Mouse (Mus musculus) hindbrain, embryonic 16.5 days (tissue): ENCODE measurements around the gene Cdh23. TPM values are rescaled to one million over a fixed set of nuclear protein-coding genes. Genes with fewer than 3 reads are reported as not detected.

Experiments
- ATAC-seq: fragments of 200-750 bp; cut with Nextera tagmentation; 2 replicates; pipeline ENCODE4 v1.8.0; 2017; ENCODE audit warnings: moderate TSS enrichment, moderate library complexity
- H3K27ac ChIP-seq: fragments of 300-500 bp; sonication (generic); 2 replicates; pipeline ENCODE4 v1.5.1; 2014; ENCODE audit warnings: low read depth, mild to moderate bottlenecking, control low read depth, low read length, moderate library complexity
- H3K27me3 ChIP-seq: fragments of 300-500 bp; sonication (generic); replicated peaks from 2 replicates; pipeline ENCODE4 v1.6.1; 2014; ENCODE audit warnings: low read length; ENCODE audit not compliant: control insufficient read depth, insufficient read depth
- H3K36me3 ChIP-seq: fragments of 300-500 bp; sonication (generic); 2 replicates; pipeline ENCODE4 v1.6.1; 2014; ENCODE audit warnings: mild to moderate bottlenecking, low read length, moderate library complexity, mixed read lengths; ENCODE audit not compliant: control insufficient read depth, insufficient read depth
- H3K4me1 ChIP-seq: fragments of 300-500 bp; sonication (generic); 2 replicates; pipeline ENCODE4 v1.6.1; 2014; ENCODE audit warnings: low read depth, low read length; ENCODE audit not compliant: control insufficient read depth, insufficient read depth
- H3K4me2 ChIP-seq: fragments of 300-500 bp; sonication (generic); 2 replicates; pipeline ENCODE4 v1.6.1; 2014; ENCODE audit warnings: mild to moderate bottlenecking, low read length, control low read depth, moderate library complexity
- H3K4me3 ChIP-seq: fragments of 300-500 bp; sonication (generic); 2 replicates; pipeline ENCODE4 v1.5.1; 2014; ENCODE audit warnings: mild to moderate bottlenecking, low read length, control low read depth, moderate library complexity
- H3K9ac ChIP-seq: fragments of 300-500 bp; sonication (generic); 2 replicates; pipeline ENCODE4 v1.6.1; 2014; ENCODE audit warnings: low read depth, mild to moderate bottlenecking, control low read depth, low read length, moderate library complexity
- H3K9me3 ChIP-seq: fragments of 300-500 bp; sonication (generic); 2 replicates; pipeline ENCODE4 v1.6.1; 2014; ENCODE audit warnings: mild to moderate bottlenecking, low read length, moderate library complexity; ENCODE audit not compliant: control insufficient read depth
- WGBS: fragments of 180-500 bp; shearing (Covaris S2); extraction: QIAGEN DNeasy Blood & Tissue Kit; methylation state at CpG from one replicate; pipeline ENCODE4 v1.1.7; 2014; 5-methylcytosine and 5-hydroxymethylcytosine counted together
- polyA plus RNA-seq: library from polyadenylated mRNA; unstranded; fragments of >200 nt; fragmentation: Nextera tagmentation; extraction: Ambion mirVana; gene quantifications from 2 replicates; pipeline ENCODE4 v1.2.1, GENCODE M21; 2015

The Cdh23 gene
- polyA plus RNA-seq, 1 experiment from 2014 or later, result 6.1 TPM

DNA sequence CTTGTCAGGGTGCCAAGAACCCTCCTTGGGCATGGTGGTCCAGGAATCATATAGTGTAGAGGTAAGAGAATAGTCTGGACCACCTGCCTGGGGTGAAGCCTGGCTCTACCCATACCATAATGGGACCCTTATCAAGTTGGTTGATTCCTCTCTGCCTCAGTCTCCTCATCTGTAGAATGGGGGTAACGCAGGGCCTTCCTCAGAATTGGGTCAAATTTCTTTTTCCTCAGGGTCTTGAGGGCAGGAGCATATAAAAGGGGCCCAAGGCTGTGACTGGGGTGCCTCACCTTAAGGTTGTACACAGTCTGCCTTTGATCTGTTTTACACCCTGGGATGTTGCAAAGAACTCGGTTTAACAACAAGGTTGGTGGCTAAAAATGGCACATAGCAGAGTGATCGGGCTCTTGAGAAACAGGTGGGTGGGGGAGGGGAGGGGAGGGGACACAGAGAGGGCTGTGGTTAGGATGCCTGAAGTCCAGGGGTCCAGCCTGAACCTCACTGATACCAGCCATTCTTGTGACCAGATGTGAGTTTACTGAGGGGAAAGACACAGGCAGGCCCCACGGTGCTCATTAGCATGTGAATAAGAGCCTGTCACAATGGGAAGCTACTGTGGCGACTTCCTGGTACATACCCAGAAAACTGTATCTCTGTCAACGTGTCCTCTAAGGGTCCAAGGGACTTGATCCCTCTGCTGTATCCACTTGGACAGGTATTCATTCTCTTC, 305.9 kb downstream of the Cdh23 start:
- Histone ChIP-seq H3K4me1 (no peaks in the 10 kb centered on the region; the same call in 1 of the 2 replicates), H3K9me3 (no peaks in the 10 kb centered on the region), H3K27me3 (no peaks in the 10 kb centered on the region), H3K27ac (no peak overlapping the region), H3K4me2 (no peak overlapping the region), H3K4me3 (no peak overlapping the region), H3K36me3 (no peaks in the 10 kb centered on the region), H3K9ac (no peak overlapping the region)
- 29% methylated on average over 6 of the region's 6 CpGs for WGBS
- no peak for ATAC-seq

DNA sequence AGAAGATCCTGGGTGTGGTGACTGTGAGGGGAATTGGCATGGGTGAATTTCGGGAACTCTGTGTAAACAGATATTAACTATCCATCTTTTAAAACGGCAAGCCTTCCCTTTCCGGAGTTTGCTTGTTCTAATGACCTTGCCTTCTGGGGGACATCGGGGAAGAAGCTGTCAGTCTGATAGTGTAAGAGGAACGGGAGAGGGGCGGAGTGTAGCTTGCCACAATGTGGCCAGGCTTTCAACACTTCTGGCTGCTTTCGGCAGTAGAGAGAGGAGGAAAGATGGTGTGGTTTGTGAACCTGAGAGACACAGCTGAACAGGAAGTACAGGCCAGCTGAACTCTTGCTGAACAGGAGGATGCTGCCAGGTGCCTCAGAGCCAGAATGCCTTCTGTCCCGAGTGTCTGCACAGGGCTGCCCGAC, 306.8 kb downstream of the Cdh23 start:
- no peak overlapping the region for H3K9ac ChIP-seq
- no peaks in the 10 kb centered on the region for H3K36me3 ChIP-seq
- no peak overlapping the region for H3K27ac ChIP-seq
- ATAC-seq, result no peak
- H3K4me1 ChIP-seq, result no peaks in the 10 kb centered on the region; the same call in 1 of the 2 replicates
- H3K4me2 ChIP-seq, result no peak overlapping the region
- no peaks in the 10 kb centered on the region for H3K9me3 ChIP-seq
- no peak overlapping the region for H3K4me3 ChIP-seq
- H3K27me3 ChIP-seq, result no peaks in the 10 kb centered on the region
- 56% methylated on average over 9 of the region's 9 CpGs for WGBS

DNA sequence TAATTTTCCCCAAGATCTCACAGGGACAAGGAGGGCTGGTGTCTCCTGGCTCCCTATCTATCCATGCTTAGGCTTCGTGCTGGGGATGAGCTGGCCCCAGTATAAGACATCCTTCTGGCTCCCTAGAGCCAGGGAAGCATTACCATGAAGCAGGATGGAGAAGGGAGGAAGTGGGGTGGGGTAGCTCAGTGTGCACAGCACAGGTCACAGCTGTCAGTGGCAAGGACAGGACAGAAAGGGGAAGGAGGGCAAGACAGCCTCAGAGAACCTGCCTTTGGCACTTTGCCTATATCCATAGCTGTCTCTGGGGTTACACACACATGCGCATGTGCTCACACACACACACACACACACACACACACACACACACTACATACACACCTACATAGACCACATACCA, 308.0 kb downstream of the Cdh23 start:
- Histone ChIP-seq H3K27me3 (no peaks in the 10 kb centered on the region), H3K27ac (no peak overlapping the region), H3K9me3 (no peaks in the 10 kb centered on the region), H3K4me3 (no peak overlapping the region), H3K4me1 (no peaks in the 10 kb centered on the region), H3K4me2 (no peak overlapping the region), H3K36me3 (no peaks in the 10 kb centered on the region), H3K9ac (no peak overlapping the region)
- WGBS, result 88% methylated on average over 2 of the region's 2 CpGs
- no peak for ATAC-seq

GRCm38 (mm10) chr10:60381142-60381925, 315.0 kb downstream of the Cdh23 start:
- Histone ChIP-seq H3K9ac (no peak overlapping the region), H3K9me3 (no peaks in the 10 kb centered on the region), H3K4me3 (no peak overlapping the region), H3K4me2 (no peak overlapping the region), H3K36me3 (no peaks in the 10 kb centered on the region), H3K27me3 (no peaks in the 10 kb centered on the region), H3K4me1 (no peaks in the 10 kb centered on the region), H3K27ac (no peak overlapping the region)
- no peak for ATAC-seq
- 75% methylated on average over 10 of the region's 10 CpGs for WGBS

DNA sequence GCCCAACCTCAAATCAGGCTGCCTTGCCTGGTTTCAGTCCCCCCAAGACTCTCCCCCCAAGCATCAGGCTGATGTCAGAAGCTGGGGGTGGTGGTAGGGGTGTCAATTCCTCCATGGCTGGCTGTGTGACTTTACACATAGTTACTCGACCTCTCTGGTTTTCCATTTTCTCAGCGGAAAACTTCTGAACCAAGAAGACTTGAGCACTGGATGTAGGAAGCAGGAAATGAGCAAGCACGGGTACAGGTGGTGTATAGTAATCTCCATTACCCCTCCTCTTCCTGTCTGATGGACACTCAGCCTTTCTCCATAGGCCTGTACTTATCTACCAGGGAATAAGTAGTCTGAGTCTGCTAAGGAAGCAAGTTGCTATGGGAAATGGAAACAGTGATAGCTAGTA, 316.1 kb downstream of the Cdh23 start:
- no peaks in the 10 kb centered on the region for H3K9me3 ChIP-seq
- no peaks in the 10 kb centered on the region for H3K27me3 ChIP-seq
- no peak overlapping the region for H3K27ac ChIP-seq
- H3K9ac ChIP-seq, result no peak overlapping the region
- no peak overlapping the region for H3K4me3 ChIP-seq
- H3K4me2 ChIP-seq, result no peak overlapping the region
- H3K36me3 ChIP-seq, result no peaks in the 10 kb centered on the region
- H3K4me1 ChIP-seq, result no peaks in the 10 kb centered on the region
- WGBS, result 72% methylated on average over 3 of the region's 3 CpGs
- ATAC-seq, result no peak

GRCm38 (mm10) chr10:60379419-60379957, 316.8 kb downstream of the Cdh23 start:
- H3K9ac ChIP-seq, result no peak overlapping the region
- no peaks in the 10 kb centered on the region for H3K9me3 ChIP-seq
- H3K36me3 ChIP-seq, result no peaks in the 10 kb centered on the region
- H3K4me2 ChIP-seq, result no peak overlapping the region
- no peaks in the 10 kb centered on the region for H3K4me1 ChIP-seq
- no peak overlapping the region for H3K27ac ChIP-seq
- 80% methylated on average over 9 of the region's 9 CpGs for WGBS
- no peak for ATAC-seq
- H3K27me3 ChIP-seq, result no peaks in the 10 kb centered on the region
- H3K4me3 ChIP-seq, result no peak overlapping the region

DNA sequence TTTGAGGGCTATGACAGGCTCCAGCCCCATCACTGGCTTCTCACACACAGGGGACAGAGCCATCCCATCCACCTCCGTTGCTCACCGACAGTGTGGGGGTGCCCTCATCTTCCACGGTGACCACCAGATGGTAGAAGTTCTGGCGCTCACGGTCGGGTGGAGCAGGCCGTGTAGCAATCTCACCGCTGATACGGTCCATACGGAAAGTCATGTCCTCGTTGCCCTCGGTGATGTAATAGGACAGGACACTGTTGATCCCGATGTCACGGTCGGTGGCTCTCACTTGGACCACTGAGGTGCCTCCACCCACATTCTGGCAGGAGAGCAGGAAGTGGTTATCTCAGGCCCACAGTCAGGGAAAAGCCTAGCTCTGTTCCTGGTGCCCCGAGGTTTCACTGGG, 319.6 kb downstream of the Cdh23 start:
- Histone ChIP-seq H3K9ac (no peak overlapping the region), H3K4me1 (no peaks in the 10 kb centered on the region), H3K27ac (no peak overlapping the region), H3K4me3 (no peak overlapping the region), H3K27me3 (no peaks in the 10 kb centered on the region), H3K36me3 (no peaks in the 10 kb centered on the region), H3K9me3 (no peaks in the 10 kb centered on the region), H3K4me2 (no peak overlapping the region)
- WGBS, result 91% methylated on average over 16 of the region's 16 CpGs
- no peak for ATAC-seq

GRCm38 (mm10) chr10:60373937-60374578, 322.2 kb downstream of the Cdh23 start:
- WGBS, result 51% methylated on average over 8 of the region's 8 CpGs
- no peaks in the 10 kb centered on the region for H3K9me3 ChIP-seq
- H3K36me3 ChIP-seq, result no peaks in the 10 kb centered on the region
- 0 out of 2 replicates have a peak, but pooled peaks have one; percentile 22 for ATAC-seq
- no peak overlapping the region for H3K27ac ChIP-seq
- no peak overlapping the region for H3K4me3 ChIP-seq
- no peaks in the 10 kb centered on the region; the same call in 1 of the 2 replicates for H3K4me1 ChIP-seq
- no peak overlapping the region for H3K9ac ChIP-seq
- no peaks in the 10 kb centered on the region for H3K27me3 ChIP-seq
- no peak overlapping the region for H3K4me2 ChIP-seq

DNA sequence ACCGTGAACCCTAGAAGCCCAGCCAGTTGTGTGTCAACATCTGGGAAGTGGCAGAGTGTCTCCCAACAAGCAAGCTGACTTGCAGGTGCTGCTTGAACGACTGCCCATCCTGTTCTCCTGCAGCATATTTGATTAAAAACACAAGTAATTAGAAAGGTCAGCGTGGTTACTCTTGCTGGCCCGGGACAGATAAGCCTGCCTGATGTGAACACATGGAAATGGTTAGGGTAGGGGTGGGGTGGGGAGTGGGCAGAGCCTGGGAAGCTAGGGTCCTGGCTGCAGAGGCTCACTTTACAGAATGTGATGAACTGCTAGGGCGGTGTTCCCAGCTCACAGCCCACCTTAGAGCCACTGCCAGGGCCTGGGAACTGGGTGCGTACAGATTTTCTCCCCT, 322.8 kb downstream of the Cdh23 start:
- Histone ChIP-seq H3K4me2 (no peak overlapping the region), H3K9me3 (no peaks in the 10 kb centered on the region), H3K4me3 (no peak overlapping the region), H3K9ac (no peak overlapping the region), H3K27ac (no peak overlapping the region), H3K36me3 (no peaks in the 10 kb centered on the region), H3K27me3 (no peaks in the 10 kb centered on the region), H3K4me1 (no peaks in the 10 kb centered on the region; the same call in 1 of the 2 replicates)
- ATAC-seq, result no peak
- 71% methylated on average over 6 of the region's 6 CpGs for WGBS
